Mouse (Mus musculus) cortical plate, adult 2 months (tissue): ENCODE data around the gene Pgam2.

Experiments
- CTCF ChIP-seq: fragments of 200-500 bp; IDR thresholded peaks from 2 replicates; pipeline ENCODE4 v1.5.1; 2011; ENCODE audit warnings: mild to moderate bottlenecking, control low read depth, low read length; ENCODE audit not compliant: insufficient read depth; ENCODE audit errors: extremely low read depth
- POLR2A ChIP-seq: fragments of 200-500 bp; IDR thresholded peaks from 2 replicates; pipeline ENCODE4 v1.6.1; 2011; ENCODE audit warnings: mild to moderate bottlenecking, low read length, control low read depth; ENCODE audit not compliant: insufficient read depth; ENCODE audit errors: extremely low read depth

- TF ChIP-seq CTCF: no peak
- no peak for TF ChIP-seq POLR2A
Observed at GRCm38 (mm10) chr11:5819223-5819622, 15.7 kb upstream of the Pgam2 start.
